Mouse (Mus musculus) thymus, adult 2 months (tissue): ENCODE results near the gene Rps25.

Experiments used
- CTCF ChIP-seq: fragments of 200-500 bp; IDR thresholded peaks from 2 replicates; pipeline ENCODE4 v1.5.1; 2012; ENCODE audit warnings: mild to moderate bottlenecking, control low read depth, low read length, moderate library complexity, borderline replicate concordance; ENCODE audit not compliant: control insufficient read depth, poor library complexity, insufficient read depth; ENCODE audit errors: extremely low read depth
- POLR2A ChIP-seq: fragments of 200-500 bp; IDR thresholded peaks from 2 replicates; pipeline ENCODE4 v1.6.1; 2012; ENCODE audit warnings: mild to moderate bottlenecking, low read length, control low read depth, moderate library complexity; ENCODE audit not compliant: control insufficient read depth, poor library complexity, insufficient read depth; ENCODE audit errors: extremely low read depth

GRCm38 (mm10) chr9:44417156-44417891 is 10.4 kb downstream of the Rps25 start:
- TF ChIP-seq POLR2A (no peak), CTCF (no peak)
